Mouse (Mus musculus): ENCODE results near the gene Jrkl.

Gene Jrkl

GRCm38 (mm10) chr9:13245481-13245880, at the start of gene Jrkl:
TSS of gene Jrkl (minus strand) at chr9:13245829.
- DNase-seq, result peak; percentile 26

- no peak for DNase-seq
These were observed 41.9 kb upstream of the Jrkl start for GRCm38 (mm10) chr9:13287482-13287881.

GRCm38 (mm10) chr9:13273219-13273618, 27.6 kb upstream of the Jrkl start:
- DNase-seq, result no peak

GRCm38 (mm10) chr9:13260980-13261379, 15.4 kb upstream of the Jrkl start:
- DNase-seq, result no peak

- no peak for DNase-seq
These were observed 12.5 kb upstream of the Jrkl start for GRCm38 (mm10) chr9:13258173-13258572.

- DNase-seq, result no peak
These were observed 11.1 kb upstream of the Jrkl start for GRCm38 (mm10) chr9:13256726-13257125.

- DNase-seq, result no peak
These were observed 5.6 kb upstream of the Jrkl start for GRCm38 (mm10) chr9:13251251-13251650.

- no peak for DNase-seq
These were observed 2.5 kb upstream of the Jrkl start for GRCm38 (mm10) chr9:13248104-13248503.

- DNase-seq, result peak; percentile 87
These were observed 1.4 kb upstream of the Jrkl start, which contains the start of gene Ccdc82 for GRCm38 (mm10) chr9:13246815-13247638. TSS of gene Ccdc82 (plus strand) at chr9:13246955.

- no peak for DNase-seq
These were observed 3.3 kb downstream of the Jrkl start for GRCm38 (mm10) chr9:13242321-13242720.

GRCm38 (mm10) chr9:13231545-13232216, 13.9 kb downstream of the Jrkl start:
- DNase-seq, result no peak

GRCm38 (mm10) chr9:13230553-13230952, 15.1 kb downstream of the Jrkl start:
- DNase-seq, result no peak

GRCm38 (mm10) chr9:13225872-13226271, 19.8 kb downstream of the Jrkl start:
- DNase-seq, result no peak

- DNase-seq, result no peak
These were observed 39.3 kb downstream of the Jrkl start for GRCm38 (mm10) chr9:13206369-13206768.

- DNase-seq, result no peak
These were observed 41.9 kb downstream of the Jrkl start for GRCm38 (mm10) chr9:13203681-13204080.

- DNase-seq, result no peak
These were observed 42.5 kb downstream of the Jrkl start for GRCm38 (mm10) chr9:13203109-13203508.

- DNase-seq, result no peak
These were observed 45.5 kb downstream of the Jrkl start for GRCm38 (mm10) chr9:13200079-13200478.

GRCm38 (mm10) chr9:13195762-13196161, 49.9 kb downstream of the Jrkl start:
- DNase-seq, result peak; percentile 37

- peak; percentile 6 for DNase-seq
These were observed 50.4 kb downstream of the Jrkl start for GRCm38 (mm10) chr9:13195268-13195667.

- DNase-seq, result no peak
These were observed 51.0 kb downstream of the Jrkl start for GRCm38 (mm10) chr9:13194619-13195018.

All from right cerebral cortex, adult 18-20 months (tissue).